Mouse (Mus musculus): Measurements from ENCODE around the gene St7. TPM values are rescaled to one million over a fixed set of nuclear protein-coding genes. Genes with fewer than 3 reads are reported as not detected.

St7 gene
- polyA plus RNA-seq, 1 experiment from 2014 or later, result 20.0 TPM

DNA sequence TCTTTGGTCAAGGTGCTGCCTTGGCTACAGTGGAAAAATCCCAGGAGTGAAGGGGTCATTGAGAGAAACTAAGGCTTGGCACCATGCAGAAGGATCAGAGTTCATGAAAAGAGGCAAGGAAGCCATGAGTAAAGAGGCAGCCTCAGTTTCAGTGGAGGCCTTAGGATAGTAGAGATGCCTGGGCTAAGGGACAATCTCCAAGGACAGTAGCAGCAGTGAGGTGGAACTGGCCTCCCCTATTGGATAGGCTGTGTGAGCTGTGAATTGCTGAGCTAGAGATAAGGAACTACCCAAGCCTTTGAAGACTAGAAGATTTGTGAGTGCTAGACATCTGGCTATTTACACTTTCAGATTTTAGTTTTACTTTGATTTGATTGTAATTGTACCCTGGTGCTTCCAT lies 278.7 kb downstream of the St7 start:
- H3K4me1 ChIP-seq (ENCODE audit: control insufficient read depth, insufficient read depth, low read length), result no peaks in the 10 kb centered on the region
- no peaks in the 10 kb centered on the region for H3K9me3 ChIP-seq (ENCODE audit: control insufficient read depth, low read length)
- DNase-seq (ENCODE audit: low spot score) (no peak), ATAC-seq (ENCODE audit: insufficient number of reproducible peaks, low FRiP score, low TSS enrichment, low read depth) (no peak)
- H3K4me2 ChIP-seq (ENCODE audit: low read depth, severe bottlenecking), result no peak overlapping the region
- H3K27ac ChIP-seq (replicated peaks; ENCODE audit: low read depth, low read length), result no peak overlapping the region
- no peak overlapping the region for H3K4me3 ChIP-seq (ENCODE audit: low read depth, low read length)
- H3K9ac ChIP-seq (ENCODE audit: low read length), result no peak overlapping the region
- H3K36me3 ChIP-seq (ENCODE audit: control insufficient read depth, insufficient read depth, low read length), result no peaks in the 10 kb centered on the region
- no peaks in the 10 kb centered on the region for H3K27me3 ChIP-seq (ENCODE audit: control insufficient read depth, insufficient read depth, low read length)

DNA sequence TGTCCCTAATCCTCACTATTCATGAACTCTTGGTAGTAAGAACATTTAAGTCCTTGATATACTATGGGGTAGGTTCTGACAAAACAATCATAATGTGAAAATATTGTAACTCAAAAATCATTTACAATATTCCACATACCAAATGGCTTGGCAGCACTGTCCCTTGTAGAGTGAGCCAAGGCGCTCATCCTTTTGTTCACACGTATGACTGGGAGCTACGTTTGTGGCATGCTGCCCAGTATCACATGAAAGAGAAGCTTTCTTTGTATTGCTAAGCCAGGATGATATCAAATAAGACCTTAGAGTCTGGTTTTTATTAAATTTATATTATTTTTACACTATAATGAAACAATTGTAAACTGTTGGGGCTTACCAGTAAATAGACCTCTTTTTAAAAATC lies 281.7 kb downstream of the St7 start:
- H3K27ac ChIP-seq (replicated peaks; ENCODE audit: low read depth, low read length), result no peak overlapping the region
- 87% methylated on average over 3 of the region's 3 CpGs for WGBS
- DNase-seq (ENCODE audit: low spot score) (no peak), ATAC-seq (ENCODE audit: insufficient number of reproducible peaks, low FRiP score, low TSS enrichment, low read depth) (no peak)
- H3K4me2 ChIP-seq (ENCODE audit: low read depth, severe bottlenecking), result no peak overlapping the region
- H3K4me3 ChIP-seq (ENCODE audit: low read depth, low read length), result no peak overlapping the region
- H3K36me3 ChIP-seq (ENCODE audit: control insufficient read depth, insufficient read depth, low read length), result no peaks in the 10 kb centered on the region
- H3K4me1 ChIP-seq (ENCODE audit: control insufficient read depth, insufficient read depth, low read length), result no peaks in the 10 kb centered on the region
- H3K27me3 ChIP-seq (ENCODE audit: control insufficient read depth, insufficient read depth, low read length), result no peaks in the 10 kb centered on the region
- no peak overlapping the region for H3K9ac ChIP-seq (ENCODE audit: low read length)
- H3K9me3 ChIP-seq (ENCODE audit: control insufficient read depth, low read length), result no peaks in the 10 kb centered on the region

DNA sequence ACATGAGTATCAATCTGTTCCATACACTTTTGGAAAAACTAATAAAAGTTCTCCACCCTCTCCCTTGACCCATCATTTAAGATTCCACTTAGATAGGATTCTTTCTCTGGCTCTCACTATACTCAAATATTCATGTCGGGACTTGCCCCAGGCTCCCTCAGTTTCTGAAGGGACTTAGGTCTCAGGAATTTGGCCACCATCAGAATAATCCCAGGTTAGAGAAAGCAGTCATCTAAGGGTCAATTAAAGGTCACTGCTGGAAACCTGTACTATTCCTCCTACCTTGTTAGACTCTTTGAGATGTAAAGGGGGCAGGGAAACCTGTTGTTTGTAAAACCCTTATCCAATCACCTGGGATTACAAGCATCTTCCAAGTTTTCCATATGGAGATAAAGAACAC lies 284.4 kb downstream of the St7 start:
- no peak overlapping the region for H3K9ac ChIP-seq (ENCODE audit: low read length)
- H3K4me2 ChIP-seq (ENCODE audit: low read depth, severe bottlenecking), result no peak overlapping the region
- H3K9me3 ChIP-seq (ENCODE audit: control insufficient read depth, low read length), result no peaks in the 10 kb centered on the region
- no peaks in the 10 kb centered on the region for H3K36me3 ChIP-seq (ENCODE audit: control insufficient read depth, insufficient read depth, low read length)
- H3K27ac ChIP-seq (replicated peaks; ENCODE audit: low read depth, low read length), result no peak overlapping the region
- no peaks in the 10 kb centered on the region for H3K27me3 ChIP-seq (ENCODE audit: control insufficient read depth, insufficient read depth, low read length)
- 71% methylated on average over 1 of the region's 1 CpGs for WGBS
- H3K4me3 ChIP-seq (ENCODE audit: low read depth, low read length), result no peak overlapping the region
- DNase-seq (ENCODE audit: low spot score) (no peak), ATAC-seq (ENCODE audit: insufficient number of reproducible peaks, low FRiP score, low TSS enrichment, low read depth) (no peak)
- no peaks in the 10 kb centered on the region for H3K4me1 ChIP-seq (ENCODE audit: control insufficient read depth, insufficient read depth, low read length)

DNA sequence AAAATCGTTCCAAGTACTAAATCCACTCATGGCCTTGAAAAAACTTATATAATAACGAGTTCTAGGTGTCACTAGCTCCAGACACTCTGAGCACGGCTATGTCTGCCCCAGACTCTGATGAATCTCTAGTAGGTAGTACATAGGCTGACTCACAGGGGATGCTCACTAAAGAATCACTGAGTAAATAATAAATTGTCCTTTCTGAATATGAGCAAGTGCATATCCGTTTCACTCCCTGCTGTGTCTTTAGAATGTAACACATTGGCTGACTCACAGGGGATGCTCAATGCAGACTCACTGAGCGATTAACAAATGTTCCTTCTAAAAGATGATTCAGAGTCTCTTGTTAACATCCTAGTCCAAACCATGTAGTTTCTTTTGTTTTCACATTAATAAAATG lies 285.6 kb downstream of the St7 start:
- no peak overlapping the region for H3K27ac ChIP-seq (replicated peaks; ENCODE audit: low read depth, low read length)
- no peaks in the 10 kb centered on the region for H3K9me3 ChIP-seq (ENCODE audit: control insufficient read depth, low read length)
- no peak overlapping the region for H3K4me2 ChIP-seq (ENCODE audit: low read depth, severe bottlenecking)
- no peaks in the 10 kb centered on the region for H3K4me1 ChIP-seq (ENCODE audit: control insufficient read depth, insufficient read depth, low read length)
- DNase-seq (ENCODE audit: low spot score) (no peak), ATAC-seq (ENCODE audit: insufficient number of reproducible peaks, low FRiP score, low TSS enrichment, low read depth) (no peak)
- no peaks in the 10 kb centered on the region for H3K36me3 ChIP-seq (ENCODE audit: control insufficient read depth, insufficient read depth, low read length)
- 80% methylated on average over 5 of the region's 5 CpGs for WGBS
- H3K27me3 ChIP-seq (ENCODE audit: control insufficient read depth, insufficient read depth, low read length), result no peaks in the 10 kb centered on the region
- no peak overlapping the region for H3K4me3 ChIP-seq (ENCODE audit: low read depth, low read length)
- no peak overlapping the region for H3K9ac ChIP-seq (ENCODE audit: low read length)

DNA sequence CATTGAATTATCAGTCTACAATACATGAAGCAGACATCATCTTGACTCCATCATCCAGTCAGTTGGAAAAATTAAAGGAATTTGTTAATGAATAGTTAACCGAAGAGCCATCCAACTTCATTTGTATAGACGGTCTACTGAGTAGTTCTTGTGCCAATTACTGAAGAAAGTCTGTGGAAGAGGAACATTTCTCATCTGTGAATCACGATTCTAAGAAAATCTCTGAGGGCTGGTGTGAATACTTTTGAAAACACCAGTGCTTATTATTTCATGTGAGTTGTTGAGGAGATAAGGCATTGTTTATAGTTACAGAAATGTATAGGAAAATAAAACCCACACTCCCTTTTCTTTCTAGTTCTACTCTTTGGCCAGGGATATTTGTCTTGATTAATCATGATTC lies 286.1 kb downstream of the St7 start:
- Histone ChIP-seq H3K27me3 (ENCODE audit: control insufficient read depth, insufficient read depth, low read length) (no peaks in the 10 kb centered on the region), H3K9ac (ENCODE audit: low read length) (no peak overlapping the region), H3K9me3 (ENCODE audit: control insufficient read depth, low read length) (no peaks in the 10 kb centered on the region), H3K4me3 (ENCODE audit: low read depth, low read length) (no peak overlapping the region), H3K4me1 (ENCODE audit: control insufficient read depth, insufficient read depth, low read length) (no peaks in the 10 kb centered on the region), H3K4me2 (ENCODE audit: low read depth, severe bottlenecking) (no peak overlapping the region), H3K36me3 (ENCODE audit: control insufficient read depth, insufficient read depth, low read length) (no peaks in the 10 kb centered on the region), H3K27ac (replicated peaks; ENCODE audit: low read depth, low read length) (no peak overlapping the region)
- no peak for ATAC-seq (ENCODE audit: insufficient number of reproducible peaks, low FRiP score, low TSS enrichment, low read depth)
- WGBS, result 91% methylated on average over 3 of the region's 3 CpGs
- no peak for DNase-seq (ENCODE audit: low spot score)

DNA sequence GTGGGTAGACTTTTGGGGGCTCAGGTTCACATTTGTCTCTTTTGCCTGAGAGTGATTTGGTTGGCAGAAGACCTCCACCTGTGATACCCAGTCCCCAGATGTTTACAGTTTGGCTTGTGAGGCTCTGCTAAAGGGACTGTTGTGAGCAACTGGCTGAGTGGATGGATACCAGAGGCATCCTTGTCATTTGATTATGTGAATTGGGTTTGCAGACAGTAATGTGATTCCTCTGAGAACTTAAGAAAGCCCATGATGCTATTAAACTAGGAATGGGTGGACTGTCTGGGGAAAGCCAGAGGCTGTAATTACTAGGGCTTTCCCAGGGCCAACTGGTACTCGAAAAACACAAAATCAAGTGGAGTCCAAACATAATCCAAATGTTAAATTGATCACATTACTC lies 286.6 kb downstream of the St7 start:
- Histone ChIP-seq H3K4me2 (ENCODE audit: low read depth, severe bottlenecking) (no peak overlapping the region), H3K9ac (ENCODE audit: low read length) (no peak overlapping the region), H3K27ac (replicated peaks; ENCODE audit: low read depth, low read length) (no peak overlapping the region), H3K4me1 (ENCODE audit: control insufficient read depth, insufficient read depth, low read length) (no peaks in the 10 kb centered on the region), H3K4me3 (ENCODE audit: low read depth, low read length) (no peak overlapping the region), H3K36me3 (ENCODE audit: control insufficient read depth, insufficient read depth, low read length) (no peaks in the 10 kb centered on the region), H3K9me3 (ENCODE audit: control insufficient read depth, low read length) (no peaks in the 10 kb centered on the region), H3K27me3 (ENCODE audit: control insufficient read depth, insufficient read depth, low read length) (no peaks in the 10 kb centered on the region)
- WGBS, result 71% methylated on average over 1 of the region's 1 CpGs
- ATAC-seq (ENCODE audit: insufficient number of reproducible peaks, low FRiP score, low TSS enrichment, low read depth) (no peak), DNase-seq (ENCODE audit: low spot score) (no peak)

DNA sequence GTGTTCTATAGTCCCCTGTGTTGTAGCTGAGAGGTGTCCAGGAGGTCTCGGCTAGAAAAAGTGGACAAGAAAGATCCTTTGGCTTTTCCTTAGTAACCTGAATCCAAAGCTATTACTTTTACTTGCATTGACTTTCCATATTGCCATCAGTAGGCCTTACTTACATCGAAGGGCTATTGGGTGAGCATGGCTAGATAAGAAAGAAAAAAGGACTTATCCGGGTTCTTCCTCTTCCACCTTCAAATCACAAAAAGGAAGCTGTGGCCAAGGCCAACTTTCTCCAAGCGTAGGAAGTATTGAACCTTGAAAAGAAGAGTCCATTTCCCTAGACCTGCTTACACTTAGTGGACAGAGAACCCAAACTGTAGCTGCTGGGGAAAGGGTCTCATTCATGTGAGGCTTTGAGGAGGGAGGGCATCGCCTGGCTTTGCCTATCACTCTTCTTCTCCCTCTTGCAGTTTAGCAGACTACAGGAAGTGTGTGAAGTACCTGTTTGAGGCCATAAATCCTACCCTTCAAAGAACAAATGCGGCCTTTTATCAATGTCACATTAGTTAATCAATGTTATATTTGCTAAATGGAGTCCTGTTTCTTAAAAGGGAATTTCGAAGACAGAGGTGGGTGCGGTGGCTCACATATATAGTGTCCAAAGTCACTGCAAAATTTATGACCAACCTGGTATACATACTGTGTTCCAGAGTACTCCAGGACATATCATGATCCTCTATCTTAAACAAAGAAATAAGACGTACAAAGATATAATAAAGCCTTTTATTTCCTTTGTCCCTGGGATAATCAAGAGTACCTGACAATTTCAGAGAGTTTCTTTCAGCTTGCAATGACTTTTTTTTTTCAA lies 297.7 kb downstream of the St7 start:
- Histone ChIP-seq H3K4me1 (ENCODE audit: control insufficient read depth, insufficient read depth, low read length) (no peaks in the 10 kb centered on the region), H3K9me3 (ENCODE audit: control insufficient read depth, low read length) (no peaks in the 10 kb centered on the region), H3K4me3 (ENCODE audit: low read depth, low read length) (no peak overlapping the region), H3K27ac (replicated peaks; ENCODE audit: low read depth, low read length) (no peak overlapping the region), H3K4me2 (ENCODE audit: low read depth, severe bottlenecking) (no peak overlapping the region), H3K36me3 (ENCODE audit: control insufficient read depth, insufficient read depth, low read length) (no peaks in the 10 kb centered on the region), H3K9ac (ENCODE audit: low read length) (no peak overlapping the region), H3K27me3 (ENCODE audit: control insufficient read depth, insufficient read depth, low read length) (no peaks in the 10 kb centered on the region)
- 90% methylated on average over 9 of the region's 9 CpGs for WGBS
- no peak for DNase-seq (ENCODE audit: low spot score)
- no peak for ATAC-seq (ENCODE audit: insufficient number of reproducible peaks, low FRiP score, low TSS enrichment, low read depth)

DNA sequence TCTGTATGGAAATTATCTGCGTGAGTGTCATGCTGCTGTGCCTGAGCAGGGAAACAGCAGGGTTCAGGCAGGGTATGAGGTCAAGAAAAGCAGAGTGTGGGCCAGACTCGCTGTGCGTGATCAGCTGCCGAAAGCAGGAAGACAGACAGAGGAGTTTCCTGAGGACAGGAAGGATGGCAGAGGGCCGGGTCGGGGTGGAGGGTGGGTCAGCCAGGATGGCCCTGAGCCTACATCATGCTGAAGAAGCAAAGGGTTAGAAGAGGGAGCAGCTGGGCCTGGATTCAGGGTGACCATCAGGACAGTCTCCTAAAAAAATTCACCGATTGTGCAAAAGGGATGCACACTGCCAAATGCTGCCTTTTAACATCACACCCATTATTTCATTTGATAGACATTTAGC lies 298.9 kb downstream of the St7 start:
- no peaks in the 10 kb centered on the region for H3K27me3 ChIP-seq (ENCODE audit: control insufficient read depth, insufficient read depth, low read length)
- DNase-seq (ENCODE audit: low spot score) (no peak), ATAC-seq (ENCODE audit: insufficient number of reproducible peaks, low FRiP score, low TSS enrichment, low read depth) (no peak)
- no peaks in the 10 kb centered on the region for H3K36me3 ChIP-seq (ENCODE audit: control insufficient read depth, insufficient read depth, low read length)
- WGBS, result 81% methylated on average over 7 of the region's 7 CpGs
- no peak overlapping the region for H3K9ac ChIP-seq (ENCODE audit: low read length)
- H3K4me2 ChIP-seq (ENCODE audit: low read depth, severe bottlenecking), result no peak overlapping the region
- H3K4me1 ChIP-seq (ENCODE audit: control insufficient read depth, insufficient read depth, low read length), result no peaks in the 10 kb centered on the region
- H3K27ac ChIP-seq (replicated peaks; ENCODE audit: low read depth, low read length), result no peak overlapping the region
- H3K9me3 ChIP-seq (ENCODE audit: control insufficient read depth, low read length), result no peaks in the 10 kb centered on the region
- no peak overlapping the region for H3K4me3 ChIP-seq (ENCODE audit: low read depth, low read length)

All from limb, embryonic 11.5 days (tissue).